Mouse (Mus musculus): ENCODE results near the gene Zfp865.

DNA sequence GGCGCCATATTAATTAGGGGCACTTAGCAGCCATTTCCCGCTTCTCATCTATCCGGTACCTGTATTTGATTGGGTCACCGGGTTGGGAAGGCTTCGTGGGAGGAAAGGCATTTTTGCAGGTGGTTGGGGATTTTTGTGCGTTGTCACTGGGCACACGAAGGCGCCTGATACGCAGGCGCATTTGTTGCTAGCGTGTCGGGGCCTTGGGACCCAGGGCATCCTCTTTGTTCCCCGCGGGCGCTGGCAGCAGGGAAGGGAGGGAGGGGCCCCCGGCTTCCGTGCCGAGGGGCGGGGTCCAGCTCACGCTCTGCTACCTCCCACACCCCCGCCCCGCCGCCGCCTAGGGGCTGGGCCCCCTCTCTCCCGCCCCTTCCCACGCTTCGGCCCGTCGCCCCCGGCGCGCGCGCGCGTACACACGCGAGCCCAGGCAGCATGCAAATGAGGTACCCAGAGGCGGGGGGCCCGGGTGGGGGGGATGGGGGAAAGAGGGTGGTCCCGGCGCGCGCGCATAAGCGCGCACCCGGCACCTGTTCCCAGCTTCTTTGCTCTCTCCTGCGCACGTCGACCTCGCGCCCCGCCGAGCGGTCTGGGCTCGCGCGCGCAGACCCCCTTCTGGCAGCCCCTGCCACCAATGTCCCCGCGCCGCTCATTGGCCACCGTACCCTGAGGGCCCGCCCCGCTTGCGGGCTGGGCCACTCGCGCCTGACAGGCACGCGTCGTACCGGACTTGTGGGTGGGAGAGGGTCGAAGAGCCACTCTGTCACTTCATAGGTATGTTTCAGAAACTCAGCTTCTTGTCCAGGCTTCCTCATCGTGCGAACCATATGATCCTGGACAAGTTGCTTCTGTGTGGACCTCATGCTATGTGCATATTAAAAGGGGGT is 4.8 kb upstream of the Zfp865 start, which contains the start of gene Gm44973:
- TF ChIP-seq CTCF (IDR thresholded peaks at IDR 0.05; ENCODE audit: extremely low read depth, insufficient read length, insufficient replicate concordance, low read depth, low read length) (no peak), POLR2A (IDR thresholded peaks at IDR 0.05; ENCODE audit: low read depth, low read length) (peak; percentile 30; the same call in 1 of the 2 replicates)
